Mouse (Mus musculus): ENCODE measurements at regions not wholly inside any gene's neighbourhood (a gene's known extent, or its start where the extent isn't known, plus 50 kb on each side); places are given as distances from the start of the nearest gene placed in this dataset.

- DNase-seq = no peak
These were observed 134.6 kb downstream of the Hao1 start for GRCm38 (mm10) chr2:134419581-134419980.

GRCm38 (mm10) chr2:134399564-134399963 lies 154.6 kb downstream of the Hao1 start:
- no peak for DNase-seq

GRCm38 (mm10) chr2:134393421-134393820 lies 160.7 kb downstream of the Hao1 start:
- DNase-seq = no peak

- DNase-seq = no peak
These were observed 179.1 kb downstream of the Hao1 start for GRCm38 (mm10) chr2:134375116-134375515.

DNA sequence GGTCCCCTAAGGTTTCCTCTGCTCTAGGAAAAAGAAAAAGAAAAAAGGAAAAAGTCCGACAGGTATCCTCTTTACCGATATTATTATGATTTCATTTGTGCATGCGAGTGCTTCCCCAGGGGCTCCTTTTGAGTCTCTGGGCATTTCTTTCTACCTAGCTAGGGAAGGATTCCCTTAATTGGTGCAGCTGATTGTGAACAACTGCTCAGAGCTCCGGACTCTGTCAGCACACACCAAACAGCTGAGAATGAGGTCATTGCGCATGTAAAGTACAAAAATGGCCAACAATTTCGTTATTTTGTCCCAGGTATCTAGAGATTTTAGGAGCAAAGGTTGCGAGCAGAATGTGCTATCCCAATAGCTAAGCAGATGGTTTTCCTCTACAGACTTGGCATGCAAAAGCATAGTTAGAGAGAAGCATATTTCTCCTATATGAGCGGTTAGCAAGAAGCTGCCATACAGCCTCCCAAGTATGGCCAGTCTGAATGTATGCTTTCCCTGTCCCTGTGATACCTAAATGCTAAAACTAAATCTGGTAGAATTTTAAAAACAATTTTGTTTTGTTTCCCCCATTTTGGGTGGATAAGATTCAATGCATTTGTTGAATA lies 203.2 kb downstream of the Hao1 start:
- DNase-seq = no peak

- no peak for DNase-seq
These were observed 203.7 kb downstream of the Hao1 start for GRCm38 (mm10) chr2:134350442-134350841.

- no peak for DNase-seq
These were observed 211.5 kb downstream of the Hao1 start for GRCm38 (mm10) chr2:134342515-134343140.

GRCm38 (mm10) chr2:134308092-134308491 lies 246.1 kb downstream of the Hao1 start:
- DNase-seq = no peak

DNA sequence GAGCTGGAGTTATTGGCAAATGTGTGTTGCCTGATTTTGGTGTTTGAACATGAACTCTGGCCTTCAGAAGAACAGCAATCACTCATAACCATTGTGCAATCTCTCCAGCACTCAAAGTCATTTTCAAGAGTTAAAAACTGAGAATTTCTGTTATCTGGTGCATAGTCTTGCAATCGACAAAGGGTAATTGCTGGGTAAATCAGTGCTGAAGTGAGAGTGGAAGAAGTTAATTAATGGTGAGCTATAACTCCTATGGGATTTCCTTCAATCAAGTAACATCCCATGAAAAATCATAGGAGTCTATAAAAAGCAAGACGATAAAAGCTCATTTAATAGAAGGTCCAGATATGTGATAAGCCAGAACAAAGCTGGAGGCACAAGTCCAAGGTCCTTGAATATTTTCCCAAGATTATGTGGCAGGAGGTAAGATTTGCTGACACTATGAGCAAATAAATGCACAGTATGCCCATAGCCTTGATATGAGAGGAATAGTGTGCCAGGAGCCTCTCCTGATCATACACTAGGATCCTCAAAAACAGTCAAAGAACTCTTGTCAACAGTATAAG lies 264.0 kb downstream of the Hao1 start:
- DNase-seq = no peak

DNA sequence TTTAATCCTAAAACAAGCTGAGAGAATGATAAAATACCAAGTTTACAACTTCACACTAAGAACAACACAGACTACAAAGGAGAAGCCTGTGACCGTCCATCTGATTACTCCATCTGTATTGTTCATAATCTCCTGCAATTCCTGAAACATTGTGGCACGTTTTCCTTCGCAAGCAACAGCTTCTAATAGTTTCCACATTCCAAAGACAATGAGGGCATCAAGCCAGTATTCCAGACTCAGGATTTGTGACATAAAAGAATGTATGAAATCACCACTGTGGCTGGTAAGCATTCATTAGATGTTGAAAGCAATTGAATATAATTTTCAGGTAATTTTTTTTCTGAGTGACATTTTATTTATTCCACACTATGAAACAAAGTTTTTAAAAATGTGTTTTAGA lies 278.3 kb downstream of the Hao1 start:
- no peak for DNase-seq

DNA sequence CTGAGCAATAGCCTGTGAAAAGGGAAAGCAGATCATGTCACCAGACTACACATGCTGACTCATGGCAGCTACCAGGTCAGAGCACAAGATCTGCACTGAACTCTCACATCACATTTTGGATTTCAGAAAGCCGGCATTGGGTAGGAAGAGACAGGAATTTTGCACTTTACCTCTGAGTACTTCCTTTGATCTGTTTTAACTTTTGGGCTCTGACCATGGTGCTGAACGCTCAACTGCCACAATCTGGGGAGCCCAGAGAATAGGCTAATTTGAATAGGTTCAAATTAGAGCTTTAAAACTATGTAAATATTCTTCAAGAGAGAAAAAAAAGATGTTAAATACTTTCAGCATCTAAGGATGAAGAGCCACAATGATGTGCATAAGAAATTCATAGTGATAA lies 285.7 kb downstream of the Hao1 start:
- DNase-seq = peak; percentile 2 to 7

Data from adrenal gland, postnatal 36 days (tissue).